Mouse (Mus musculus): ENCODE measurements around the gene Cluh. TPM values are rescaled to one million over a fixed set of nuclear protein-coding genes. Genes with fewer than 3 reads are reported as not detected.

Gene Cluh
- total and polyA plus RNA-seq, 3 experiments, result 133 to 222 (median 200) TPM

DNA sequence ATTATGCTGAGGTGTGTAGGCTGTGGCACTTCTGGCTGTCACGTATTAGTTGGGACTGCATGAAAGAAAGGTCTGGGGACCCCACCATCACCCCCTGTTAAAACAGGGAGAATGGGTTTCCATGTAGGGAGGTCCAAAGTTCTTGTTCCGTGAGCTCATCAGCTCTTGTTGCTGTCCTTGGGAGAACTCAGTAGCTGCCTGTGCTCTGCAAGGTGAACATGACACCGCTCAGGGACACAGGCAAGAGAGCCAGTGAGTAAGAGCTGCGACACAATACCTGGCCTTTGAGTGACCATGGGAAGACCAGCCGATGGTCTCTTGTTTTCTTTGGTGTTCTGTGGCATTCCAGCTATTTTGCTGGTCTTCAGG, 17.0 kb downstream of the Cluh start:
- Histone ChIP-seq H3K79me2 (replicated peaks; ENCODE audit: control insufficient read depth, insufficient read depth, low read length) (no peaks in the 10 kb centered on the region), H3K9ac (ENCODE audit: low read depth, low read length) (no peak overlapping the region), H3K27me3 (ENCODE audit: control insufficient read depth, insufficient read depth, low read length) (no peaks in the 10 kb centered on the region), H3K27ac (no peak overlapping the region), H3K4me1 (ENCODE audit: control insufficient read depth, insufficient read depth, low read length) (no peaks in the 10 kb centered on the region), H3K36me3 (ENCODE audit: control insufficient read depth, insufficient read depth, low read length) (no peaks in the 10 kb centered on the region), H3K4me3 (no peak overlapping the region)
- 88% methylated on average over 5 of the region's 5 CpGs for WGBS
- DNase-seq, result no peak
- intact Hi-C loops (cut with DNase I), result no loop called here
- TF ChIP-seq CTCF (IDR thresholded peaks at IDR 0.05) (no peak), EP300 (IDR thresholded peaks at IDR 0.05; ENCODE audit: insufficient read depth, low read depth, low read length) (no peak), POLR2A (IDR thresholded peaks at IDR 0.05; ENCODE audit: insufficient read depth, low read depth, low read length) (no peak)

DNA sequence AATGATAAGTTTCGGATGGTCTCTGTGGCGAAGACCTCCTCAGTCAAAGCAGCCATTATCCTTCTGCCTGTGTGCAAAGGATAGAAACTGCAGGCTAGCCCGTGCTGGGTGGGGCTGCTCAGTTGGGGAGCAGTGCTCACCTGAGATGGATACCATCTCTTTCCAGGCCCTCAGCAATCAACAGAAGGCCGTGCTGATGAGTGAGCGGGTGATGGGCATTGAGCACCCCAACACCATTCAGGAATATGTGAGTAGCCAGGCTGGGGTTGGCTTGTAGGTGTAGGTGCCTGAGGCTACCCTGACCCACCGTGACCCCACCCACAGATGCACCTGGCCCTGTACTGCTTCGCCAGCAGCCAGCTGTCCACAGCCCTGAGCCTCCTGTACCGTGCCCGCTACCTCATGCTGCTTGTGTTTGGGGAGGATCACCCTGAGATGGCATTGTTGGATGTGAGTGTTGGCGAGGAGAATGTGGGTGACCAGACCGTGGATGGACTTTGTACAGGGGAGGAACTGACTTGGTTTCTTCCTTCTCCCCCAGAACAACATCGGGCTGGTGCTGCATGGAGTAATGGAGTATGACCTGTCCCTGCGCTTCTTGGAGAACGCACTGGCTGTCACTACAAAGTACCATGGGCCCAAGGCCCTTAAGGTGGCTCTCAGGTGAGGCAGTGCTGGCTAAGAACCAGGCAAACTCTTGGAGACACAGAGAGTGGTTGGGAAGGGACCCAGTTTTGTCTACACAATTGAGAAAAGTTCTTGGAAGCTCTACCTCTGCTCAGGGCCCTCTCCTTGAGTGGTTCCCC, 17.7 kb downstream of the Cluh start:
- intact Hi-C loops (cut with DNase I), result no loop called here
- no peaks in the 10 kb centered on the region for H3K27me3 ChIP-seq (ENCODE audit: control insufficient read depth, insufficient read depth, low read length)
- H3K4me1 ChIP-seq (ENCODE audit: control insufficient read depth, insufficient read depth, low read length), result no peaks in the 10 kb centered on the region
- H3K9ac ChIP-seq (ENCODE audit: low read depth, low read length), result no peak overlapping the region
- WGBS, result 95% methylated on average over 14 of the region's 14 CpGs
- no peaks in the 10 kb centered on the region for H3K36me3 ChIP-seq (ENCODE audit: control insufficient read depth, insufficient read depth, low read length)
- no peak overlapping the region for H3K4me3 ChIP-seq
- H3K79me2 ChIP-seq (replicated peaks; ENCODE audit: control insufficient read depth, insufficient read depth, low read length), result no peaks in the 10 kb centered on the region
- no peak for TF ChIP-seq CTCF (IDR thresholded peaks at IDR 0.05)
- no peak for TF ChIP-seq EP300 (IDR thresholded peaks at IDR 0.05; ENCODE audit: insufficient read depth, low read depth, low read length)
- TF ChIP-seq POLR2A (IDR thresholded peaks at IDR 0.05; ENCODE audit: insufficient read depth, low read depth, low read length), result no peak
- no peak overlapping the region for H3K27ac ChIP-seq
- DNase-seq, result no peak

GRCm38 (mm10) chr11:74667582-74668010, 18.3 kb downstream of the Cluh start:
- Histone ChIP-seq H3K79me2 (replicated peaks; ENCODE audit: control insufficient read depth, insufficient read depth, low read length) (no peaks in the 10 kb centered on the region), H3K4me1 (ENCODE audit: control insufficient read depth, insufficient read depth, low read length) (no peaks in the 10 kb centered on the region), H3K27me3 (ENCODE audit: control insufficient read depth, insufficient read depth, low read length) (no peaks in the 10 kb centered on the region), H3K9ac (ENCODE audit: low read depth, low read length) (no peak overlapping the region), H3K36me3 (ENCODE audit: control insufficient read depth, insufficient read depth, low read length) (no peaks in the 10 kb centered on the region), H3K27ac (no peak overlapping the region), H3K4me3 (no peak overlapping the region)
- 96% methylated on average over 13 of the region's 13 CpGs for WGBS
- intact Hi-C loops (cut with DNase I), result no loop called here
- no peak for DNase-seq
- TF ChIP-seq EP300 (IDR thresholded peaks at IDR 0.05; ENCODE audit: insufficient read depth, low read depth, low read length) (no peak), CTCF (IDR thresholded peaks at IDR 0.05) (no peak), POLR2A (IDR thresholded peaks at IDR 0.05; ENCODE audit: insufficient read depth, low read depth, low read length) (no peak)

- Histone ChIP-seq H3K27ac (no peak overlapping the region), H3K9ac (ENCODE audit: low read depth, low read length) (no peak overlapping the region), H3K79me2 (replicated peaks; ENCODE audit: control insufficient read depth, insufficient read depth, low read length) (no peaks in the 10 kb centered on the region), H3K4me1 (ENCODE audit: control insufficient read depth, insufficient read depth, low read length) (no peaks in the 10 kb centered on the region), H3K27me3 (ENCODE audit: control insufficient read depth, insufficient read depth, low read length) (no peaks in the 10 kb centered on the region), H3K36me3 (ENCODE audit: control insufficient read depth, insufficient read depth, low read length) (no peaks in the 10 kb centered on the region), H3K4me3 (no peak overlapping the region)
- intact Hi-C loops (cut with DNase I), result no loop called here
- TF ChIP-seq EP300 (IDR thresholded peaks at IDR 0.05; ENCODE audit: insufficient read depth, low read depth, low read length), result no peak
- TF ChIP-seq POLR2A (IDR thresholded peaks at IDR 0.05; ENCODE audit: insufficient read depth, low read depth, low read length), result no peak
- no peak for TF ChIP-seq CTCF (IDR thresholded peaks at IDR 0.05)
- 78% methylated on average over 5 of the region's 5 CpGs for WGBS
- DNase-seq, result no peak
Measured at GRCm38 (mm10) chr11:74668466-74668865, 19.2 kb downstream of the Cluh start.

GRCm38 (mm10) chr11:74668971-74669370, 19.7 kb downstream of the Cluh start:
- peaks cover 1% of the 10 kb centered on the region; the same call in 1 of the 2 replicates for H3K4me1 ChIP-seq (ENCODE audit: control insufficient read depth, insufficient read depth, low read length)
- 73% methylated on average over 2 of the region's 2 CpGs for WGBS
- no peak overlapping the region for H3K9ac ChIP-seq (ENCODE audit: low read depth, low read length)
- no peak overlapping the region for H3K4me3 ChIP-seq
- no peak for DNase-seq
- no peak for TF ChIP-seq POLR2A (IDR thresholded peaks at IDR 0.05; ENCODE audit: insufficient read depth, low read depth, low read length)
- no peak for TF ChIP-seq CTCF (IDR thresholded peaks at IDR 0.05)
- no peak for TF ChIP-seq EP300 (IDR thresholded peaks at IDR 0.05; ENCODE audit: insufficient read depth, low read depth, low read length)
- H3K27me3 ChIP-seq (ENCODE audit: control insufficient read depth, insufficient read depth, low read length), result no peaks in the 10 kb centered on the region
- peaks cover 2% of the 10 kb centered on the region for H3K36me3 ChIP-seq (ENCODE audit: control insufficient read depth, insufficient read depth, low read length)
- no peak overlapping the region for H3K27ac ChIP-seq
- intact Hi-C loops (cut with DNase I), result no loop called here
- H3K79me2 ChIP-seq (replicated peaks; ENCODE audit: control insufficient read depth, insufficient read depth, low read length), result no peaks in the 10 kb centered on the region

GRCm38 (mm10) chr11:74670151-74670550, 20.9 kb downstream of the Cluh start:
- Histone ChIP-seq H3K36me3 (ENCODE audit: control insufficient read depth, insufficient read depth, low read length) (peaks cover 4% of the 10 kb centered on the region), H3K27me3 (ENCODE audit: control insufficient read depth, insufficient read depth, low read length) (no peaks in the 10 kb centered on the region), H3K9ac (ENCODE audit: low read depth, low read length) (no peak overlapping the region), H3K27ac (no peak overlapping the region), H3K79me2 (replicated peaks; ENCODE audit: control insufficient read depth, insufficient read depth, low read length) (no peaks in the 10 kb centered on the region), H3K4me3 (no peak overlapping the region), H3K4me1 (ENCODE audit: control insufficient read depth, insufficient read depth, low read length) (peaks cover 1% of the 10 kb centered on the region; the same call in 1 of the 2 replicates)
- intact Hi-C loops (cut with DNase I), result no loop called here
- TF ChIP-seq EP300 (IDR thresholded peaks at IDR 0.05; ENCODE audit: insufficient read depth, low read depth, low read length) (no peak), CTCF (IDR thresholded peaks at IDR 0.05) (no peak), POLR2A (IDR thresholded peaks at IDR 0.05; ENCODE audit: insufficient read depth, low read depth, low read length) (no peak)
- DNase-seq, result no peak
